Mouse (Mus musculus) MEL (cell line): Measurements from ENCODE around the gene Gm47289. TPM values are rescaled to one million over a fixed set of nuclear protein-coding genes. Genes with fewer than 3 reads are reported as not detected.

Experiments
- DNase-seq: peaks from one replicate; pipeline ENCODE4 v3.0.0; 2011; ENCODE audit warnings: low read depth, low spot score
- H3K27ac ChIP-seq: 2 replicates; pipeline ENCODE4 v1.5.1; 2012; ENCODE audit warnings: low read depth, mild to moderate bottlenecking, control low read depth, low read length, moderate library complexity; ENCODE audit not compliant: control insufficient read depth
- H3K27me3 ChIP-seq, 2 experiments: fragments of 150-350 bp in 1 of 2; sonication (generic) in 1 of 2; 2 replicates each; pipeline ENCODE4 v1.6.1; 2012; ENCODE audit warnings: low read length in 2 of 2, mild to moderate bottlenecking in 2 of 2, improper control_type of control experiment in 1 of 2, moderate library complexity in 1 of 2; ENCODE audit not compliant: insufficient read depth in 2 of 2, control insufficient read depth in 1 of 2
- H3K36me3 ChIP-seq, 2 experiments: 2 replicates each; pipeline ENCODE4 v1.6.1; 2012 to 2014; ENCODE audit warnings: low read length in 2 of 2, improper control_type of control experiment in 1 of 2, inconsistent platforms in 1 of 2, mild to moderate bottlenecking in 1 of 2; ENCODE audit not compliant: insufficient read depth in 2 of 2, control insufficient read depth in 1 of 2
- H3K4me1 ChIP-seq, 2 experiments: fragments of 150-350 bp in 1 of 2; sonication (generic) in 1 of 2; 2 replicates each; pipeline ENCODE4 v1.6.1; 2012; ENCODE audit warnings: low read length in 2 of 2, improper control_type of control experiment in 1 of 2, mild to moderate bottlenecking in 1 of 2; ENCODE audit not compliant: insufficient read depth in 2 of 2, control insufficient read depth in 1 of 2
- H3K4me3 ChIP-seq, 2 experiments: fragments of 150-350 bp in 1 of 2; sonication (generic) in 1 of 2; 2 replicates each; pipeline ENCODE4 v1.5.1; 2012; ENCODE audit warnings: low read depth in 2 of 2, low read length in 2 of 2, mild to moderate bottlenecking in 2 of 2, moderate library complexity in 2 of 2, control low read depth in 1 of 2, improper control_type of control experiment in 1 of 2; ENCODE audit not compliant: control insufficient read depth in 1 of 2, insufficient read depth in 1 of 2
- H3K79me2 ChIP-seq: 2 replicates; pipeline ENCODE4 v1.6.1; 2012; ENCODE audit warnings: mild to moderate bottlenecking, low read length, moderate library complexity; ENCODE audit not compliant: control insufficient read depth, poor library complexity, insufficient read depth
- H3K9ac ChIP-seq: 2 replicates; pipeline ENCODE4 v1.6.1; 2012; ENCODE audit warnings: low read depth, mild to moderate bottlenecking, control low read depth, low read length, moderate library complexity; ENCODE audit not compliant: control insufficient read depth, poor library complexity, severe bottlenecking
- H3K9me3 ChIP-seq: fragments of 150-350 bp; sonication (generic); replicated peaks from 2 replicates; pipeline ENCODE4 v1.6.1; 2012; ENCODE audit warnings: mild to moderate bottlenecking, low read length, improper control_type of control experiment, moderate library complexity; ENCODE audit not compliant: insufficient read depth
- CHD2 ChIP-seq: IDR thresholded peaks from 2 replicates; pipeline ENCODE4 v1.6.1; 2011; ENCODE audit warnings: low read length, improper control_type of control experiment
- E2F4 ChIP-seq: IDR thresholded peaks from 2 replicates; pipeline ENCODE4 v1.6.1; 2011; ENCODE audit warnings: low read depth, low read length, improper control_type of control experiment, borderline replicate concordance
- EP300 ChIP-seq, 2 experiments: IDR thresholded peaks; 2 replicates each; pipeline ENCODE4 v1.6.1; 2011; ENCODE audit warnings: improper control_type of control experiment in 2 of 2, low read length in 2 of 2, low read depth in 1 of 2, mild to moderate bottlenecking in 1 of 2
- GABPA ChIP-seq: IDR thresholded peaks from 2 replicates; pipeline ENCODE4 v1.6.1; 2012; ENCODE audit warnings: low read depth, mild to moderate bottlenecking, inconsistent platforms, low read length, improper control_type of control experiment, moderate library complexity
- GATA1 ChIP-seq: IDR thresholded peaks from 2 replicates; pipeline ENCODE4 v1.6.1; 2011; ENCODE audit warnings: low read depth, low read length, improper control_type of control experiment
- HCFC1 ChIP-seq: IDR thresholded peaks from 2 replicates; pipeline ENCODE4 v1.6.1; 2012; ENCODE audit warnings: low read depth, mild to moderate bottlenecking, inconsistent platforms, low read length, improper control_type of control experiment, moderate library complexity
- KAT2A ChIP-seq: conservative IDR thresholded peaks from 2 replicates; pipeline ENCODE4 v1.6.1; 2012; ENCODE audit warnings: low read depth, low read length, improper control_type of control experiment, inconsistent platforms
- MAFK ChIP-seq: IDR thresholded peaks from 2 replicates; pipeline ENCODE4 v1.6.1; 2011; ENCODE audit warnings: low read depth, mild to moderate bottlenecking, low read length, improper control_type of control experiment, borderline replicate concordance
- MAZ ChIP-seq: IDR thresholded peaks from 2 replicates; pipeline ENCODE4 v1.6.1; 2012; ENCODE audit warnings: low read depth, mild to moderate bottlenecking, inconsistent platforms, low read length, improper control_type of control experiment
- MEF2A ChIP-seq: IDR thresholded peaks from 2 replicates; pipeline ENCODE4 v1.6.1; 2014; ENCODE audit warnings: low read depth, mild to moderate bottlenecking, inconsistent platforms, low read length, improper control_type of control experiment; ENCODE audit not compliant: poor library complexity, insufficient replicate concordance, severe bottlenecking; ENCODE audit errors: extremely low read depth
- MYB ChIP-seq: IDR thresholded peaks from 2 replicates; pipeline ENCODE4 v1.6.1; 2011; ENCODE audit warnings: mild to moderate bottlenecking, low read depth, low read length, improper control_type of control experiment
- MYC ChIP-seq: IDR thresholded peaks from 2 replicates; pipeline ENCODE4 v1.6.1; 2011; ENCODE audit warnings: low read depth, mild to moderate bottlenecking, low read length, improper control_type of control experiment, moderate library complexity
- NELFE ChIP-seq: IDR thresholded peaks from 2 replicates; pipeline ENCODE4 v1.6.1; 2011; ENCODE audit warnings: low read depth, low read length, improper control_type of control experiment
- NRF1 ChIP-seq: IDR thresholded peaks from 2 replicates; pipeline ENCODE4 v1.6.1; 2014; ENCODE audit warnings: low read depth, mild to moderate bottlenecking, inconsistent platforms, low read length, improper control_type of control experiment, moderate library complexity; ENCODE audit not compliant: poor library complexity, insufficient read depth, severe bottlenecking
- POLR2A ChIP-seq, 2 experiments: IDR thresholded peaks; 2 replicates each; pipeline ENCODE4 v1.6.1; 2011 to 2012; ENCODE audit warnings: low read length in 2 of 2, mild to moderate bottlenecking in 2 of 2, control low read depth in 1 of 2, improper control_type of control experiment in 1 of 2, low read depth in 1 of 2, moderate library complexity in 1 of 2; ENCODE audit not compliant: control insufficient read depth in 1 of 2, insufficient read depth in 1 of 2, poor library complexity in 1 of 2
- POLR2AphosphoS2 ChIP-seq: IDR thresholded peaks from 2 replicates; pipeline ENCODE4 v1.6.1; 2011; ENCODE audit warnings: low read length, improper control_type of control experiment
- POLR2AphosphoS5 ChIP-seq: IDR thresholded peaks from 2 replicates; pipeline ENCODE4 v1.6.1; 2012; ENCODE audit warnings: low read depth, borderline replicate concordance, mild to moderate bottlenecking, inconsistent platforms, low read length, moderate library complexity, mixed read lengths
- RCOR1 ChIP-seq: IDR thresholded peaks from 2 replicates; pipeline ENCODE4 v1.6.1; 2012; ENCODE audit warnings: low read depth, mild to moderate bottlenecking, inconsistent platforms, low read length, improper control_type of control experiment
- SIN3A ChIP-seq: IDR thresholded peaks from 2 replicates; pipeline ENCODE4 v1.6.1; 2012; ENCODE audit warnings: low read length, improper control_type of control experiment, inconsistent platforms
- TAL1 ChIP-seq: IDR thresholded peaks from 2 replicates; pipeline ENCODE4 v1.6.1; 2012; ENCODE audit warnings: mild to moderate bottlenecking, inconsistent platforms, low read length, moderate library complexity, mixed read lengths
- TBP ChIP-seq: IDR thresholded peaks from 2 replicates; pipeline ENCODE4 v1.8.0; 2011; ENCODE audit warnings: low read depth, low read length, improper control_type of control experiment
- TCF12 ChIP-seq: IDR thresholded peaks from 2 replicates; pipeline ENCODE4 v1.6.1; 2014; ENCODE audit warnings: low read depth, mild to moderate bottlenecking, inconsistent platforms, low read length, improper control_type of control experiment, moderate library complexity
- UBTF ChIP-seq: IDR thresholded peaks from 2 replicates; pipeline ENCODE4 v1.6.1; 2012; ENCODE audit warnings: low read depth, mild to moderate bottlenecking, inconsistent platforms, low read length, improper control_type of control experiment, moderate library complexity, borderline replicate concordance; ENCODE audit not compliant: insufficient read depth
- USF1 ChIP-seq: IDR thresholded peaks from 2 replicates; pipeline ENCODE4 v1.6.1; 2014; ENCODE audit warnings: low read depth, mild to moderate bottlenecking, inconsistent platforms, low read length, improper control_type of control experiment, moderate library complexity
- USF2 ChIP-seq, 2 experiments: IDR thresholded peaks; 2 replicates each; pipeline ENCODE4 v1.6.1; 2011 to 2012; ENCODE audit warnings: improper control_type of control experiment in 2 of 2, low read length in 2 of 2, borderline replicate concordance in 1 of 2, inconsistent platforms in 1 of 2, low read depth in 1 of 2, mild to moderate bottlenecking in 1 of 2; ENCODE audit not compliant: insufficient read depth in 1 of 2
- ZC3H11A ChIP-seq: IDR thresholded peaks from 2 replicates; pipeline ENCODE4 v1.6.1; 2012; ENCODE audit warnings: low read depth, mild to moderate bottlenecking, inconsistent platforms, low read length, improper control_type of control experiment
- ZKSCAN1 ChIP-seq: IDR thresholded peaks from 2 replicates; pipeline ENCODE4 v1.6.1; 2012; ENCODE audit warnings: low read depth, mild to moderate bottlenecking, inconsistent platforms, low read length, improper control_type of control experiment, moderate library complexity
- ZMIZ1 ChIP-seq: IDR thresholded peaks from 2 replicates; pipeline ENCODE4 v1.6.1; 2012; ENCODE audit warnings: low read depth, mild to moderate bottlenecking, inconsistent platforms, low read length, improper control_type of control experiment, moderate library complexity
- polyA plus RNA-seq, 2 experiments: library from polyadenylated mRNA; stranded (reverse) in 1 of 2; unstranded in 1 of 2; fragments of >175 nt in 1 of 2; fragments of >200 nt in 1 of 2; gene quantifications; 2 replicates each; pipeline versions ENCODE4 v1.2.1 to v1.2.4; 2012; ENCODE audit warnings: low replicate concordance in 2 of 2, low read depth in 1 of 2; ENCODE audit not compliant: insufficient read length in 2 of 2, insufficient read depth in 1 of 2, missing spikeins in 1 of 2
- total RNA-seq: library from RNA; depleted of rRNA; stranded (reverse); fragments of 300-350 nt; gene quantifications from 2 replicates; pipeline ENCODE4 v1.2.3, GENCODE M21; 2012

The Gm47289 gene
- total and polyA plus RNA-seq, 3 experiments, result not detected

- peak; percentile 92 for TF ChIP-seq GATA1
- TF ChIP-seq MEF2A, result no peak
- TF ChIP-seq ZC3H11A, result no peak
- TF ChIP-seq MAFK, result no peak
- no peak for TF ChIP-seq ZMIZ1
- TF ChIP-seq POLR2AphosphoS2, result no peak
- TF ChIP-seq, all 39 proteins: peak for 16
Measured at GRCm38 (mm10) chr9:119203617-119204016, 44.7 kb downstream of the Gm47289 start (continued).

GRCm38 (mm10) chr9:119205756-119206155 lies 46.8 kb downstream of the Gm47289 start:
- Histone ChIP-seq H3K27ac (no peak overlapping the region), H3K36me3 (peaks cover 0 to 7% of the 10 kb centered on the region in 2 experiments; a peak in 1 of 4 replicates), H3K4me3 (no peak overlapping the region), H3K79me2 (no peaks in the 10 kb centered on the region), H3K9ac (no peak overlapping the region), H3K4me1 (peaks cover 0 to 7% of the 10 kb centered on the region in 2 experiments; a peak in 3 of 4 replicates), H3K27me3 (no peaks in the 10 kb centered on the region), H3K9me3 (no peaks in the 10 kb centered on the region)
- no peak for TF ChIP-seq MYC
- no peak for TF ChIP-seq TBP
- TF ChIP-seq MAFK, result no peak
- no peak for TF ChIP-seq TAL1
- TF ChIP-seq USF2 (IDR thresholded peaks at IDR 0.05; ENCODE audit: borderline replicate concordance in 1 of 2, insufficient read depth in 1 of 2, low read depth in 1 of 2, low read length in 2 of 2), result no peak
- TF ChIP-seq E2F4, result no peak
- no peak for TF ChIP-seq USF1
- TF ChIP-seq KAT2A, result no peak
- TF ChIP-seq POLR2AphosphoS5, result no peak
- TF ChIP-seq ZKSCAN1, result no peak
- no peak for TF ChIP-seq HCFC1
- TF ChIP-seq EP300 (IDR thresholded peaks at IDR 0.05; ENCODE audit: low read depth in 1 of 2, low read length in 2 of 2), result no peak
- DNase-seq, result no peak

DNA sequence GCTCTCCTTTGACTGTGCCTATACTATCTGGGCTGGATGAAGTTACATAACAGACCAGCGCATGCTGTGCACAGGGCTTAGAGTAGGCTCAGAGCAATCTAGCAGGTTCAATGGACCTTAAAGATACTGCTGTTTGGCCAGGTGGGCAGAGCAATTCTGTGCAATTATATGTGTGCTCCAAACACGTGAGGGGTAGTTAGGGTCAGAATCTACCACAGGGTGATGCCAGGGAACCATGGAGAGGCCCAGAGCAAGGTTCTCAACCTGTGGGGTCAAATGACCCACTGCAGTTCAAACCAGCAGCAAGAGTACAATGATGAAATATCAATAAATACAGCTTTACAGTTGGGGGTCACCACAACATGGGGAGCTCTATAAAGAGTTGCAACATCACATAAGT lies 47.7 kb downstream of the Gm47289 start:
- Histone ChIP-seq H3K36me3 (peaks cover 0 to 7% of the 10 kb centered on the region in 2 experiments; a peak in 1 of 4 replicates), H3K27me3 (no peaks in the 10 kb centered on the region), H3K9me3 (no peaks in the 10 kb centered on the region), H3K9ac (no peak overlapping the region), H3K79me2 (no peaks in the 10 kb centered on the region), H3K27ac (no peak overlapping the region), H3K4me1 (peaks cover 0 to 7% of the 10 kb centered on the region in 2 experiments; a peak in 3 of 4 replicates), H3K4me3 (no peak overlapping the region)
- no peak for DNase-seq
- TF ChIP-seq TBP, result no peak
- no peak for TF ChIP-seq ZMIZ1
- TF ChIP-seq HCFC1, result no peak
- TF ChIP-seq ZC3H11A, result no peak
- no peak for TF ChIP-seq NELFE
- TF ChIP-seq MYB, result no peak
- TF ChIP-seq POLR2A (IDR thresholded peaks at IDR 0.05; ENCODE audit: control insufficient read depth in 1 of 2, insufficient read depth in 1 of 2, low read depth in 1 of 2, low read length in 2 of 2, poor library complexity in 1 of 2), result no peak
- no peak for TF ChIP-seq GATA1
- TF ChIP-seq CHD2, result no peak
- TF ChIP-seq MAZ, result no peak
- no peak for TF ChIP-seq SIN3A
- TF ChIP-seq TCF12, result no peak
- TF ChIP-seq RCOR1, result no peak
- no peak for TF ChIP-seq NRF1
- TF ChIP-seq UBTF, result no peak
- TF ChIP-seq USF2 (IDR thresholded peaks at IDR 0.05; ENCODE audit: borderline replicate concordance in 1 of 2, insufficient read depth in 1 of 2, low read depth in 1 of 2, low read length in 2 of 2), result no peak
- no peak for TF ChIP-seq POLR2AphosphoS5
- no peak for TF ChIP-seq GABPA
